Mouse (Mus musculus) adrenal gland, postnatal 10 days (tissue): Measurements from ENCODE around the gene Gm9747. TPM values are rescaled to one million over a fixed set of nuclear protein-coding genes. Genes with fewer than 3 reads are reported as not detected.

Source experiments
- DNase-seq: peaks from one replicate; pipeline ENCODE4 v3.0.0; 2021; ENCODE audit warnings: mixed read lengths
- total RNA-seq, 2 experiments: library from RNA; stranded (reverse); gene quantifications; 2 replicates each; pipeline ENCODE4 v1.2.3; 2021

The Gm9747 gene
- total RNA-seq, 2 experiments from 2014 or later = not detected

DNA sequence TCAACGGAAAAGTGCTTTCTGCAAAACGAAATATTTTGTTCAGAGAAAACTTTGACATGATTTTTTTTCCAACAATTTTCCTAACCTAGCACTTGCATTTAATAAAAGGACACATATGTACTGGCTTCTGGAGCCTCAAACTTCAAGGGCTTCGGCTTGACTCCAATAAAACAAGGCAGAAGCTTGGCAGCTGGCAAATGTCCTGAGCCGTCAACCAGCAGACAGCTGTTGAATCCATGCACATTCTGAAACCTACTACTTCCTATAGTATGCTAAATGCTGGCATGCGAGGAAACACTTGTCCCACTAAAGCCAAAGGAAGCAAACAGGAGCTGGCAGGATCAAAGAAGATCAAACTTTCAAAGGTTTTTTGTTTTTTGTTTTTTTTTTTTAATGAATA is 24.5 kb downstream of the Gm9747 start:
- peak; percentile 48 for DNase-seq

- no peak for DNase-seq
Measured at GRCm38 (mm10) chr1:82258331-82258730, 25.4 kb downstream of the Gm9747 start.

- DNase-seq = no peak
Measured at GRCm38 (mm10) chr1:82260055-82260454, 27.1 kb downstream of the Gm9747 start.

DNA sequence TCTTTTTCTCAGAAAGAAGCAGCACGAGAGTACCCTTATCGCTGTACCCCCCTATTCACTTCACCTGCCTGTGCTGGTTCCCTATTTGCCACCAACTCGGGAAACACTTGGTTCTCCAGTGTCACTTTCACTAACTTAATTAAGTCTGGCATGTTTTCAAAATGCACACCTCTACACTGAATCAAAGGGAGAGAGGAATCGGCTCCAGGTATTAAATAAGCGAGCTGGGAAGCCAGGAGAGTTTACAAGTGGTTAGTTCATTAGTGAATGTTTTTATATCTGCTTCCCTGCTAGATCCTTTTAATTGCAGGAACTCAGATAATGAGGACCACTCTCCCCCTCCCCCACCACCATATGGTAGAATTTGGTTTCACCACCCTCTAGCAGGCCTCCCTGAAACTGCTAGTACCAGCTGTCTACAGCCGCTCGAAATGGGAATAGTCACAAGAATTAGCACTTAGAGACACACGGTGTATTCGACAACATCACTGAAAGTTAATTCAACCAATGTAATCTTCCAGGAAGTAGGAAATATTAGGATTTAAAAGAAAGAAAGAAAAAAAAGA is 28.2 kb downstream of the Gm9747 start:
- DNase-seq = no peak

GRCm38 (mm10) chr1:82261638-82262037 is 28.7 kb downstream of the Gm9747 start:
- DNase-seq = no peak

- DNase-seq = no peak
Measured at GRCm38 (mm10) chr1:82262331-82262730, 29.4 kb downstream of the Gm9747 start.

GRCm38 (mm10) chr1:82267547-82267946 is 34.6 kb downstream of the Gm9747 start:
- no peak for DNase-seq

GRCm38 (mm10) chr1:82272231-82272630 is 39.3 kb downstream of the Gm9747 start:
- no peak for DNase-seq

GRCm38 (mm10) chr1:82273529-82273928 is 40.6 kb downstream of the Gm9747 start:
- DNase-seq = no peak

DNA sequence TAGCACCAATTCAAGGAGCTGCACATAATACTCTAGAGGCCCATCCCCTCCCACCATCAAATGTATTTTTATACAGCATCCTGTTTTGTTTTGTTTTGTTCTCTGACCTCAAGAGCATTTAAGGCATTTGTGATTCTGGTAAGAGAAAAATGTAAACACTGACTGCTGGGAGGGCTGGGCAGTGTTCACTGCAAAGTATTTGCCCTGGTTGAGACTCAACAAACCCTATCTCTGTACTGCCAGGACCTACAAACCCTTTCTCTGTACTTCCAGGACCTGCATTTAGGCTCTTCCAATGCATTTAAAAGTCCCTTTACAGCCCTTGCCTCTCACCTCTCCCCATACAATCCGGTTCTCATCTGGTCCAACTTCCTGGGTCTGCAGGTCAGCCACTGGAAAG is 41.4 kb downstream of the Gm9747 start:
- DNase-seq = no peak

GRCm38 (mm10) chr1:82279768-82280167 is 46.9 kb downstream of the Gm9747 start:
- DNase-seq = no peak

DNA sequence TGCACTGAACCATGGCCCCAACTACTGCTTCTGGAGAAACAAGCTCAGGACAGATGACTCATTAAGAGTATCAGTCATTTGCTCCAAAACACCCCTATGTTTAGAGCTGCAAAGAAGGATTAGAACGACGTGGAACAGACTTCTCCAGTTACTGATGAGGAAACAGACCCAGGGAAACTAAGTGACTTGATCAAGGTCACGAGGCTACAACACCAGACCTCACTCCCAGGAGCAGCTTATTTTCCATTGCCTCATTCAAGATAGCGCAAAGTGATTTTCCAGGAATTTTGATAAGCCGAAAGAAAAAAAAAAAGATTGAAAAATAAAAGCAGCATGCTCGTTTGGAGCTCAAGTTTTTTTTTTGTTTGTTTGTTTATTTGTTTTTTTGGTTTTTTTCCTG is 48.9 kb downstream of the Gm9747 start:
- no peak for DNase-seq

GRCm38 (mm10) chr1:82282992-82283611 is 50.2 kb downstream of the Gm9747 start:
- DNase-seq = peak; percentile 94

GRCm38 (mm10) chr1:82283901-82284301 is 51.0 kb downstream of the Gm9747 start:
- peak; percentile 35 for DNase-seq

DNA sequence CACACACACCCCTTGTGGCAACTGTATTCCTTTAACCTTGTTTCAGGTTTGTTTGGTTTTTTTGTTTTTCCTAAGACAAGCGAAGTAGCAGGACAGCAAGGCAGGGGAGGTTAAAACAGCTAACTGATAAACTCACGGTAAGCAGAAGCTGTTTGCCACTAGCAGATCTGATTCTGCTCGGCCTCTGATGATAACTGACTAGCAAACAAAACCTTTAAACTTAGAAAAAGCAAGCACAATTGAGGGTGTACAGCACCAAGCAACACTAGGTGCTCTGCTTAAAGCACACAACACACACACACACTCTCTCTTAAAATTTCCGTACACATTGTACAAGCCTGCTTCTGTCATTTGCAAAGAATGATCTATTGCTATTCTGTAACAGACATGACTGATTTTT is 51.5 kb downstream of the Gm9747 start:
- peak; percentile 24 for DNase-seq

Other genes with a start within 250 kb of the Gm9747 start
- gene Irs1, start 58.3 kb downstream of the Gm9747 start, total RNA-seq = 10 to 100 TPM; 17.0 to 24.9 TPM
- gene Rhbdd1, start 83.3 kb downstream of the Gm9747 start, total RNA-seq = 10 to 100 TPM; 20.4 to 21.2 TPM